ENCODE assay signal across 8 mouse cellular contexts in the genomic region with DNA sequence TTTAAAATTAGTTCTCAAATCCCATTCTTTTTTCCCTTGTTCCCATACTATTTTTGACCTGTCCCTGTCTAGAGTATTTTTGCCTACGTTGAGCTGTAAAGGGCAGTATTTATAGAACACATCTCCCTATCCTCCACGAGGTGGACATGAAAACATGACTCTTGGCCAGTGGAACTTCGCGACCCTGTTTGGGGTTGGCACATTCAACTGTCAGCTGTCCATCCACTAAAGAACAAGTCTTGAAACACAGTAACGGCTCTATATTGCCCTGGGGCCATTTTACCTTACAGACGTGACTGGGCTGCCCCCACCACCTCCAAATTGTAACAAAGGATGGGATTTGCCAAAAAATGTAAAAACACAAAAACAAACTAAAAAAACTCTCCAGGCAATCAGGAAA. TPM values are rescaled to one million over a fixed set of nuclear protein-coding genes. Genes with fewer than 3 reads are reported as not detected.
DNase-seq lines count a peak whose midpoint lies in the region; ATAC-seq and TF ChIP-seq lines count a peak whose summit lies in the region.

No protein-coding gene starts in this region.

- H3K4me3 ChIP-seq in heart, embryonic 10.5 days: peak overlapping the region; percentile 86
- peak overlapping the region; percentile 67 for H3K4me3 ChIP-seq in brown adipose tissue, adult 24 weeks (ENCODE audit: insufficient read depth, low read depth, low read length)
- H3K4me3 ChIP-seq in liver, embryonic 16.5 days (ENCODE audit: low read depth, low read length): peak overlapping the region; percentile 70
- peak overlapping the region; percentile 90 for H3K4me3 ChIP-seq in stomach, postnatal 0 days (ENCODE audit: low read depth, low read length)

- no peaks in the 10 kb centered on the region for H3K27me3 ChIP-seq in heart, embryonic 10.5 days (ENCODE audit: insufficient read depth, poor library complexity, severe bottlenecking)
- peaks cover 12% of the 10 kb centered on the region for H3K27me3 ChIP-seq in liver, embryonic 16.5 days (ENCODE audit: control insufficient read depth, insufficient read depth, low read depth, low read length)
- no peaks in the 10 kb centered on the region for H3K27me3 ChIP-seq in stomach, postnatal 0 days (ENCODE audit: control insufficient read depth, insufficient read depth, low read length)

- TF ChIP-seq EP300 in stomach, postnatal 0 days (optimal IDR thresholded peaks at IDR 0.05): no peak

- intact Hi-C loops in heart, postnatal 25 days (cut with DNase I): loop anchor here (1.0 kb wide), 1 partner anchor 76 kb away; a partner anchor contains a TSS

- under 1% methylated on average over 6 of the region's 6 CpGs for WGBS in heart, embryonic 10.5 days
- 2% methylated on average over 6 of the region's 6 CpGs for WGBS in liver, embryonic 16.5 days (ENCODE audit: insufficient replicate concordance)
- WGBS in stomach, postnatal 0 days: 2% methylated on average over 6 of the region's 6 CpGs

- peak; percentile 33 for TF ChIP-seq CTCF in stomach, postnatal 0 days (IDR thresholded peaks at IDR 0.05; ENCODE audit: low read depth)

- H3K9me3 ChIP-seq in heart, embryonic 10.5 days: no peaks in the 10 kb centered on the region
- H3K9me3 ChIP-seq in liver, embryonic 16.5 days (replicated peaks; ENCODE audit: control insufficient read depth, low read length): no peaks in the 10 kb centered on the region
- H3K9me3 ChIP-seq in stomach, postnatal 0 days (ENCODE audit: control insufficient read depth, low read length): no peaks in the 10 kb centered on the region

- peak overlapping the region; percentile 79 for H3K4me2 ChIP-seq in liver, embryonic 16.5 days (ENCODE audit: low read depth, low read length)
- peak overlapping the region; percentile 84 for H3K4me2 ChIP-seq in stomach, postnatal 0 days (replicated peaks; ENCODE audit: low read depth)

- H3K4me1 ChIP-seq in heart, embryonic 10.5 days: peaks cover 7% of the 10 kb centered on the region
- H3K4me1 ChIP-seq in brown adipose tissue, adult 24 weeks (ENCODE audit: control insufficient read depth, insufficient read depth, insufficient read length, low read length): peaks cover 2% of the 10 kb centered on the region; the same call in 1 of the 2 replicates
- peaks cover 3% of the 10 kb centered on the region for H3K4me1 ChIP-seq in liver, embryonic 16.5 days (ENCODE audit: control insufficient read depth, low read depth, low read length)
- H3K4me1 ChIP-seq in stomach, postnatal 0 days (replicated peaks; ENCODE audit: control insufficient read depth, insufficient read depth): no peaks in the 10 kb centered on the region

- H3K36me3 ChIP-seq in heart, embryonic 10.5 days: peaks cover 21% of the 10 kb centered on the region
- H3K36me3 ChIP-seq in liver, embryonic 16.5 days (ENCODE audit: control insufficient read depth, insufficient read depth): no peaks in the 10 kb centered on the region
- peaks cover 3% of the 10 kb centered on the region; the same call in 1 of the 2 replicates for H3K36me3 ChIP-seq in stomach, postnatal 0 days (ENCODE audit: control insufficient read depth, insufficient read depth, low read length)

- H3K27ac ChIP-seq in heart, embryonic 10.5 days: peak overlapping the region; percentile 99
- H3K27ac ChIP-seq in brown adipose tissue, adult 24 weeks (replicated peaks; ENCODE audit: low read depth, low read length): no peak overlapping the region
- H3K27ac ChIP-seq in liver, embryonic 16.5 days (ENCODE audit: low read length): peak overlapping the region; percentile 70
- peak overlapping the region; percentile 97 for H3K27ac ChIP-seq in stomach, postnatal 0 days (replicated peaks)

- ATAC-seq in liver, embryonic 16.5 days (ENCODE audit: low read depth): peak; percentile 17; the same call in 1 of the 2 replicates
- no peak for ATAC-seq in stomach, postnatal 0 days (ENCODE audit: low FRiP score, low TSS enrichment)
- no peak for ATAC-seq in granulocyte monocyte progenitor cell, adult 5-6 weeks (replicated peaks; ENCODE audit: poor library complexity, severe bottlenecking)

- DNase-seq in heart, embryonic 10.5 days (ENCODE audit: low spot score): no peak
- DNase-seq in heart, postnatal 25 days (ENCODE audit: low spot score): no peak
- DNase-seq in heart, postnatal 4 days: peak; percentile 24
- no peak for DNase-seq in stomach, postnatal 0 days (ENCODE audit: low spot score)
- DNase-seq in urinary bladder, adult 18-20 months (ENCODE audit: low spot score in 2 of 2): no peak

- H3K9ac ChIP-seq in liver, embryonic 16.5 days (ENCODE audit: low read depth, low read length): peak overlapping the region; percentile 67
- peak overlapping the region; percentile 92 for H3K9ac ChIP-seq in stomach, postnatal 0 days (ENCODE audit: low read length)

RNA-seq across cellular contexts. Expression of a gene that starts 1.0 kb away (rescaled TPM):
- 21.7 and 27.4 TPM in 2 replicates for polyA plus RNA-seq in heart, embryonic 10.5 days (2016; fragmentation: Nextera tagmentation; extraction: Ambion mirVana)
- total RNA-seq in heart, postnatal 25 days (2021): 10 to 100 TPM; 14.5 to 16.3 TPM
- 3.6 and 6.9 TPM in 2 replicates for polyA plus RNA-seq in brown adipose tissue, adult 24 weeks (2012; ENCODE audit: insufficient read depth, insufficient read length, missing spikeins)
- 10 to 100 TPM; 27.1 to 29.5 TPM for total RNA-seq in heart, postnatal 4 days (2021)
- 3.6 and 4.0 TPM in 2 replicates for polyA plus RNA-seq in liver, embryonic 16.5 days (2015; fragmentation: Nextera tagmentation; extraction: Ambion mirVana)
- 9.1 and 10.0 TPM in 2 replicates for polyA plus RNA-seq in stomach, postnatal 0 days (2015; fragmentation: Nextera tagmentation; extraction: Ambion mirVana)
- 3.2 and 8.0 TPM in 2 replicates for total RNA-seq in granulocyte monocyte progenitor cell, adult 5-6 weeks (2014; fragmentation: Nextera tagmentation)
- total RNA-seq in granulocyte monocyte progenitor cell, adult 5-6 weeks (2017): 6.7 and 22.0 TPM in 2 replicates

RNA-seq across cellular contexts. Expression of a gene that starts 24.2 kb away (rescaled TPM):
- 0.28 and 0.34 TPM in 2 replicates for polyA plus RNA-seq in heart, embryonic 10.5 days (2016; fragmentation: Nextera tagmentation; extraction: Ambion mirVana)
- not detected for total RNA-seq in heart, postnatal 25 days (2021)
- not detected in 2 replicates for polyA plus RNA-seq in brown adipose tissue, adult 24 weeks (2012; ENCODE audit: insufficient read depth, insufficient read length, missing spikeins)
- total RNA-seq in heart, postnatal 4 days (2021): under 1 TPM in 1 of 2 experiments, not detected in 1; 0.29 TPM
- 0.47 and 0.49 TPM in 2 replicates for polyA plus RNA-seq in liver, embryonic 16.5 days (2015; fragmentation: Nextera tagmentation; extraction: Ambion mirVana)
- polyA plus RNA-seq in stomach, postnatal 0 days (2015; fragmentation: Nextera tagmentation; extraction: Ambion mirVana): 0.30 and 0.42 TPM in 2 replicates
- total RNA-seq in granulocyte monocyte progenitor cell, adult 5-6 weeks (2014; fragmentation: Nextera tagmentation): 1.2 TPM in 1 of 2 replicates, not detected in the other
- total RNA-seq in granulocyte monocyte progenitor cell, adult 5-6 weeks (2017): 0.60 TPM in 1 of 2 replicates, not detected in the other
